Mouse (Mus musculus): ENCODE measurements around the gene Micu2.
A peak's percentile ranks its signal among the peaks of the same experiment; 100 is the strongest.
"Not testable (repeated sequence)": the region's sequence is repeated elsewhere in the genome, so short reads cannot be mapped to it uniquely, and the experiment has no call there.

Micu2 gene

DNA sequence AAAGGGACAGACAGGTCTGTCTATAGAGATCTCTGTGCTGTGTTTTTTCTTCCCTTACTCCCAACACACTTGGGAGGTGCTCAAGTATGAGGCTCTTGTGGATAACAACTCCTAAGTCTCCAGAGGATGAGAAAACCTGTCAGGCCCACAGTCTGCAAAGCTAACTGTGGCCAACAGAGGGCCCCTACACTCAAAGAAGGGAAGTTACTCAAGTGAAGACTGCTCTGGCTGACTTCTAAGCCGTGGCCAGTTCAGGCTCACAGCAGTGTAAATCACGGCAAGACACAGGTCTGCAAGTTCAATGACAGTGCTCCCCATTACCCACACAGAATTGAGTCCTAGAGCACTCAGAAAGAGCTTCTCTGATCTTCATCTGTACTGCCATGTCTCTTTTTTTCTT lies 48.0 kb downstream of the Micu2 start:
- DNase-seq: peak; percentile 31 to 43

DNA sequence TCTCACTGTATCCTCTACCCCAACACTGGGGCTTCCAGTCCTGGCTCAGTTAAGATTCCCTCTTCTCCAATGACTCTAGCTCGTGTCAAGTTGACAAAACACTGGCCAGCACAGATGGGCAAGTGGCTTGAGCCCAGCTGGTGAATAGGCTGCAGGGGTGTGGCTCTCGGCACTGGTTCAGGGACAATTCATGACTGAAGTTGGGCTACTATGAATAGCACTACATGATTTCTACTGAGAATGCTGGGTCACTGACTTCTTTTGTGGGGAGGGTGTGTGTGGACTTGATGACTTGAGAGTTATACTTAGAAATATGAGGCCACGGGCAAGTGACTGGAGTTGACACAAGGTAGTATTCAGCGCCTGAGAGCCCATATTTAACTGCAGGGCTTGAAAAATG lies 53.2 kb downstream of the Micu2 start:
- DNase-seq: peak; percentile 12 to 13

DNA sequence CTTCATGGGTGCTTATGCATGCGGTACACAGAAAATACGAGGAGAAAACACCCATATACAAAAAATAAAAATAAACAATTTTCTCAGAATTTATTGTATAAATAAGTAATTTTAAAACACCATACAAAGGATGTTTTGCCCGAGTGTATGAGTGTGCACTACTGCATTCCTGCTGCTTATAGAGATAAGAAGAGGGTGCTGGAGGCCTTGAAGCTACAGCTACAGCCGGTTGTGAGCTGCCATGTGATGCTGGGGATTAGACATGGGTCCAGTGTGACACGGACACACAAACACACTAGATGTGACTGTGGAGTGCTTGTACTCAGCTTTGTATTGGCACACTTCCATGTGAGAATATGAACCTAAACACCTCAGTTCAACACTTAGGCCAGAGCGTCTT lies 61.8 kb downstream of the Micu2 start:
- DNase-seq: no peak

DNA sequence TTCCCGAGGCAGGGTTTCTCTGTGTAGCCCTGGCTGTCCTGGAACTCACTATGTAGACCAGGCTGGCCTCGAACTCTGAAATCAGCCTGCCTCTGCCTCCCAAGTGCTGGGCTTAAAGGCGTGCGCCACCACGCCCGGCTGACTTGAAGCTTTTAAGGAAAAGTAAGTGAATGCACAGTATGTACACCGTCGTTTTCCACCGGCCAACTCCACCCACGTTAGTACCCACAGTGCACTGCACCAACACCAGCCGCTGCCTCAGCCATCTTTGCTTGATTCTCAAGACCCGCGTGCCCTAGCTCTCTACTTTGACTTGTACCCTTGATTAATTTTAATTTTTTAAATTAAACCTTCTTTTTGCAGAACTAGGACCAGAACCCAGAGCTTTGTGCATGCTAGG lies 64.4 kb downstream of the Micu2 start:
- no peak for DNase-seq

DNA sequence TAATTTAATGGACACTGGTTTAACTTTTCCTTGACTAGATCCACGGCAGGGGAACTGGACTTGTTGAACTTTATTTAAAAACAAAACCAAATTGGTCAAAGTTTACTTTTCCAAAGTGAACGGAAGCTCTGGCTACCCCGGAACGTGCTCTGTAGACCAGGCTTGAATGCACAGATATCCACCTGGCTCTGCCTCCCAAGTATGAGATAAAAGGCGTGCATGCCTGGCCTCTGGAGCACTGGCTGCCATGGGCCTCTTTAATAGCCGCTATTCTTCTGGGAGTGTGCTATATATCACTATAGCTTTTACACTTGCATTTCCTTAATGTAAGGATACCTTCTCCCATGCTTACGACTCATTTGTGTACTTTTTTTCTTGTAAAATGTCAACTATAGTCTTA lies 65.5 kb downstream of the Micu2 start:
- DNase-seq: no peak

DNA sequence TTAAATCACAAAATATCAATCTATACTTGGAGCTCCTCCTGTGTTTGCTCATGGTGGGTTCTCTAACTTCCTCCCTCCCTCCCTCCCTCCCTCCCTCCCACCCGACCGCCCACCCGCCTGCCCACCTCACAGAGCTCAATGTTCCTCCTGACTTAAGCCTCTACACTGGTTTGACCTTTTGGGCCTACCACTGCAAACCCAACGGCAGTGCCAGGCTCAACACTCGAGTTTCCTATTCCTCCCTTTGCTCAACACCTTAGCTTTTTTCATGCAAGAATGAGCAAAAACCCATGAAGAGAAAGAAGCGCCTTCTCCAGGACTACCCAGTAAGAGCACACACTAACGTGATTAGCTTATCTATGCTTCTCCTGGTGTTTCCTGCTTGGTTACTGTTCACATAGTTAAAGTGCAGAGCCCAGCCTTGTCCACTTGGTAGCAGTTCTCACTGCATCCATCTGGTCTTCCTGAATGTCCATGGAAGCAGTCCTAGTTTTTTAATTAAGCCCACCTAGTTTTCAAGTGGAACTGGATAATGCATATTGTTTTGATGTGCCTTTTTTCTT lies 66.1 kb downstream of the Micu2 start:
- DNase-seq: no peak

DNA sequence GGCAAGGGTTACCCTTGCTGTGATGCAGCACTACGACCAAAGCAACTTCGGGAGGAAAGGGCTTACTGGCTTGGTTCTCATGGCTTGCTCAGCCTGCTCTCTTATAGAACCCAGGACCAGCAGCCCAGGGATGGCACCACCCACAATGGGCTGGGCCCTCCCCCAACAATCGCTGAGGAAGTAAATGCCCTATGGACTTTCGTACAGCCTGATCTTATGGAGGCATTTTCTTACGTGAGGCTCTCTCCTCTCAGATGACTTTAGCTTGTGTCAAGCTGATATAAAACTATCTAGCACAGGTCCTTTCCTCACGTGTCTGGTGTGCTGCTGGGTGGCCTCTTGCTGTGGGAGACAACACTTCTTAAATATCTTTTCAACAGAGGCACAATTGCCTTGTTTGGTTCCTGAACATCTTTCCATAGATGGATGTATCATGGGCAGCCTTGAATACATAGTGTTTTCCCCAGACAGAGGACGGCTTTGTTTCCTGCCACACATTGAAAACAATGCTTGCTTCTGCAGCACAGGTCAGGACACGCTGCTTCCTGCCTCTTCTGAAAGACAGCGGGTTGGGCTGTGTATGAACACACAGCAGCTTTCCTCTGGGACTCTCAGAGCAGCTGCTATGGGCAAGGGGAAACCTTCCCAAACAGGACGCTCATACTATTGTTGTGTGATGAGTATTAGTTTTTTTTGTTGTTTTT lies 77.5 kb downstream of the Micu2 start:
- DNase-seq: peak; percentile 8 to 9

DNA sequence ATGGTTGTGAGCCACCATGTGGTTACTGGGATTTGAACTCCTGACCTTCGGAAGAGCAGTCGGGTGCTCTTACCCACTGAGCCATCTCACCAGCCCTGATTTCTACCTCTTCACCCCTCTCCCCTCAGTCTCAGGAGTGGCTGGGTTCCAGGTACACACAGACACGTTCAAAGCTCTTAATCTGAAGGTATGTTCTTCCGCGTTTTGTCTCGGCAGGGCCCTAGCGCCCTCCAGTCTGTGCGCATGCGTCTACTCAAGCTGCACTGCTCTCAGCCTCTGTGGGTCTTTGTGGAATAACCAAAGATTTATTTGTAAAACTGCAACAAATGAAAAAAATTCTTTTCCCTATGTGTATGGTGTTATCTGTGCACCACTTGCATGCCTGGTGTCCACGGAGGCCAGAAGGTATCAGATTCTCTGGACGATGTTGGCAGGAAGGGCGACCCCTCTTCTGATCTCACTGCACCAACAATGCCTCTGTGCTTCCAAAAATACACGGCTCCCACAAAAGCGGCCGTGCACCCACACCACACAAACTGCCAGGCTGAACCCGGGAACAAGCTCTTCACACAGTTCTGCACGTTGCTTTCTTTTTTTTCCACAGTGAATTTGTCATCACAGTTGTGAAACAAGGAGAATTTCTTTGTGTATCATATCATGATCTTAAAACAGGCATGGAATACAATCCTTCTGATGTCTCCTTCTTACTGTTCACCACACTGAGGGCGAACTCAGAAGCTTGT lies 78.3 kb downstream of the Micu2 start:
- DNase-seq: peak; percentile 41 to 43

DNA sequence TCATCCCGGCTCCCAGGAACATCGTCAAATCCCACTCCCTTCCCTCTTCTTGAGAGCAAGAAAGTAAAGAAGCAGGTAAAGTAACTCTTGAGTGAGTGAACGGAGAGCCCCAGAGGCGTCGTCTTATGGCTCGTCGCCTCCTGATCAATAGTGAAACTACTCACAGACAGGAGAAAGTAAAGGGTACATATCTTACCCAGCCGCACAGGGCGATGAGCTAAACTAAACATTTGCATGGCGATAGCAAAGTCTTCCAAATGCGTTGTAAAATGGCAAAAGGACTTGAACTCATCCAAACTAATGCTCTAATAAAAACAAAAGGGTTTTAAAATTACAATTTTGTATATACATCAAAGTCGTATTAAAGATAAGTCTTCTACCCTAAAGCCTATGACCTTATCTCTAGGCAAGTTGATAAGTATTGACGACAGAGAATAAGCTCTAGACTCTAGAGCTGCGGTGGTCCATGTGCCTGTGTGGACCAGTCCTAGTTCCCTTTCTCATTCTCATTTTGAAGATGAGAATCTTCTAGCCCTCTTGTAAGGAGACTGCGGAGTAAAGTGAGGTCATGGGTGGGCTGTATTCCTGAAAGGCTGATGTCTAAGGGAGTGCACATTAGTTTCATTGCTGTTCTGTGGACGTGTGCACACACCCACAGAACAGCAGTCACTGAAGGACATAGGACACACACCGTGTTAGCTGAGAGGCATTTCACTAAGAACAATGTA lies 79.8 kb downstream of the Micu2 start:
- DNase-seq: no peak

DNA sequence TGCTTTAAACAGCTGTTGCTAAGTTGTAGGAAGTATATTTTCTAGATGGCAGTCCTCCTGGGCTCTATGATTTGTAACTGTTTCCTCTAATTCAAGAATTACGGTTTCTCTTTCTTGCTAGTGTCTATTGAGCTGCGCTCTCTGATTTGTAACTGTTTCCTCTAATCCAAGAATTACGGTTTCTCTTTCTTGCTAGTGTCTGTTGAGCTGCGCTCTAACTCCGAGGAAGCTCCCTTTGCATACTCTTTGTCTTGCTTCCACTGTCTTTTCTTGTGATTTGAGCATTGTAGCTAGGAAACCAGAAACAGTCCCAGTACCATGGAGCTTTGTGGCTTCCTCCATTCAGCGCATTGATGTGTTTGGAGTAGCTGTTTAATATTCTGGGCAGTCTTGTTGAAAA lies 83.7 kb downstream of the Micu2 start:
- DNase-seq: no peak

DNA sequence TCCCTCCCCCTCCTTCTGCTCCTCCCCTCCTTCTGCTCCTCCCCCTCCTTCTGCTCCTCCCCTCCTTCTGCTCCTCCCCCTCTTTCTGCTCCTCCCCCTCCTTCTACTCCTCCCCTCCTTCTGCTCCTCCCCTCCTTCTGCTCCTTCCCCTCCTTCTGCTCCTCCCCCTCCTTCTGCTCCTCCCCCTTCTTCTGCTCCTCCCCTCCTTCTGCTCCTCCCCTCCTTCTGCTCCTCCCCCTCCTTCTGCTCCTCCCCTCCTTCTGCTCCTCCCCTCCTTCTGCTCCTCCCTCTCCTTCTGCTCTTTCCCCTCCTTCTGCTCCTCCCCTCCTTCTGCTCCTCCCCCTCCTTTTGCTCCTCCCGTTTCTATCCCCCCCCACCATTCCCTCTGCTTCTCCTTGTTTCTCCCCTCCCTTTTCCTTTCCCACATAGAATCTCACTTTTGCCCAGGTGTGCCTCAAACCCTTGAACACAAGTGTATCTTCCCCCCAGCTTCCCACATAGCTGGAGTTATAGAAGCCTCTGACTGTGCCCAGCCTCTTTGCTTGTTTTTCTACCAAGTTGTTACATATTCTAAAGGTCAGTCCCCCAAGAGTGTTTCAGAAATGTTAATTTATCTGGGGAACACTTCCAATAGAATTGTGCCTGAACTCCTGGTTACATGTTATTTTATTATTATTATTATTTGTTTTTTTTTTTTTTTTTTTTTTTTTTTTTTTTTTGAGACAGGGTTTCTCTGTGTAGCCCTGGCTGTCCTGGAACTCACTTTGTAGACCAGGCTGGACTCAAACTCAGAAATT lies 86.7 kb downstream of the Micu2 start:
- DNase-seq: not testable (repeated sequence)

DNA sequence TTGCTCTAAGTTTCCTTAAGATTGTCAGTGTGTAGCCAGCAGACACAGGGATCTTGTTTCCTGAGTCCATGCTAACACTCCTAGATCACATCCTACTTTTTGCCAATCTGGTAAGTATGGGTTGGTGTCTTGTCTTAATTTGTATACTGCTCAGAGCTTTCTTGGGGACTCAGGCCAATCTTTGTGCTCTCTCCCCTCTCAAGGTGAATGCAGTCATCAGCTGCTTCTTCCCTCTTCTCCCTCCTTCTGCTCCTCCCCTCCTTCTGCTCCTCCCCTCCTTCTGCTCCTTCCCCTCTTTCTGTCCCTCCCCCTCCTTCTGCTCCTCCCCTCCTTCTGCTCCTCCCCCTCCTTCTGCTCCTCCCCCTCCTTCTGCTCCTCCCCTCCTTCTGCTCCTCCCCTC lies 87.3 kb downstream of the Micu2 start:
- DNase-seq: not testable (repeated sequence)

DNA sequence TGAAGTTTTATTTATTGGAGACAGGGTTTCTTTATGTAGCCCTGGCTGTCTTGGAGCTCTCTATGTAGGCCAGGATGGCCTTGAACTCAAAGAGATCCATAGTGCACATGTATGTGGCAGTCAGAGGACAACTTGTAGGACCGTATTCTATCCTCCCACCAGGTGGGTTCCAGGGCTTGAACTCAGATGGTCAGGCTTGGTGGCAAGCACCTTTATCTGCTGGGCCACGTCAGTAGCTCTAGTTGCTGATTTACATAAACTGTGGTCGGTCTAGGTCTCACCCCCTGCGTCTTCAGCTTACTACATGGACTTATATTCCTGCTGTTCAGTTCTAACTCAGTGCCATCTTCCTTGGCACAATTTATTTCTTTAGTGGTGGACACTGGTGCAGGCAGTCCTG lies 87.7 kb downstream of the Micu2 start:
- DNase-seq: no peak

DNA sequence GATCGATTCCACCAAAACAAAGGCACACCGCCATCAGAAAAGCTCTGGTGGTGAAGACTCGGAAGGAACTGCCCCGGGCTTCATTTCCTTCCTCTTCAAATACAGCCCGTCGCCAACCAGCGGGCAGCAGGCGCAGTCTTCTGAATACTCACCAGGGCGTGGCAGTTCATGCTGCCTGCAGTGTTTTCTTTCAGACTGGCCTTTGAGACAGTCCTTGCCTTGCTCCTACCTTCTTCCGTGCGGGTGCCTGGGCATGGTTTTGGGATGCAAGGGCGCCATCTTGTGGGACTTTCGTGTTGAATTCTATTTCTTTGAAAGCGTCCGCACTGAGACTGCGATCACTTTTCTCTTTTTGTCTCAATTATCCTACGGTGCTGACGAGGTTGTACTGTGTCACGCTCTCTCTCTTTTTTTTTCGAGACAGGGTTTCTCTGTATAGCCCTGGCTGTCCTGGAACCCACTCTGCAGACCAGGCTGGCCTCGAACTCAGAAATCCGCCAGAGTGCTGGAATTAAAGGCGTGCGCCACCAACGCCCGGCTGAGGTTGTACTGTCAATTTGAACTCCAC lies 88.5 kb downstream of the Micu2 start:
- DNase-seq: peak; percentile 90

DNA sequence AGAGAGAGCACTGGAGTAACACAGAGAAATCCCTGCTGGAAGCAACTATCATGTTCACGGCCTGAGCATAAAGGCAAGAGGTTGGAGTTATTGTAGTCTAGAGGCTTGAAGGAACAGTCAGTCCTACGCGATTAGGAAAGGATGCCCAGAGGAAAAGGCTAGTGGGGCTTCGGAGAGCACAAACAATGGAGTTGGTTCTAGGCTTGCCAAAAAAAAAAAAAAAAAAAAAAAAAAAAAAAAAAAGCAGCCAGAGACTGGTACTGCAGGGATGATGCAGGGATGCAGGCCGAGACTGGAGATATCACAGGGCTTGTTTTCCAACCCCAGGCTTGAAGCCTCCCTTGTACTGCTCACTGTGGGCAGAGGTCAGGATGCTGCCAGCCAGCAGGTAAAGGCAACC lies 89.8 kb downstream of the Micu2 start:
- no peak for DNase-seq

DNA sequence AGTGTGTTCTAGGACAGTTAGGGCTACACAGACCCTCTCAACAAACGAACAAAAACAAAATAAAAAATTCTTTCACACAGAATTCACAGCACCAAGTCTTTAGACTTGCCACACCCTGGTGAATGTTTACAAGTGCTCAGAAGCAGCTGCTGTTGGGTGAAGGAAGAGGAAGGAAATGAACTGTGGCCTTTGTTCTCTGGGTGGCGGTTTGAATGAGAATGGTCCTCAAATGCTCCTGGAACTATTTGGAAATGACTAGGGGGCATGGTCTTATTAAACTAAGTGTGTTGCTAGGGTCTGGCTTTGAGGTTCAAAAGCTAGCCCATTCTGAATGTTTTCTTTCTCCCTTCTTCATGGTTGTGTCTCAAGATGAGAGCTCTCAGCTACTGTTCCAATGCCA lies 90.6 kb downstream of the Micu2 start:
- DNase-seq: no peak

DNA sequence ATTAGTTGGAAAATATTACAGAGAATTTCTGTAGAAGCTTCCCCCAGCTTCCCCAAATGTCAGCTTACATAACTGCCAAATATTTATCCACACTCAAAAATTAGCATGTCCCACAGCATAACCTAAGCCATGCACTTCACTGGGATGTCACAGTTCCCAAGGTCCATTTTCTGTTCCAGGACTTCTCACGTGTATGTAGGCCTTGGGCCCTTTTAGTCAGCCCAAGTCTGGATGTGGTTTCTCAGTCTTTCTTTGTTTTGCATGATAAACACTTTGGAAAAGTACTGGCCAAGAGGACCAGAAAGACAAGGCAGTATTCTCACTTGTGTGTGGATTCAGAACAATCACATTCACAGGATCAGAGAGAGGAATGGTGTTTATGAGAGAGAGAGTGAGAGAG lies 97.1 kb downstream of the Micu2 start:
- DNase-seq: no peak

DNA sequence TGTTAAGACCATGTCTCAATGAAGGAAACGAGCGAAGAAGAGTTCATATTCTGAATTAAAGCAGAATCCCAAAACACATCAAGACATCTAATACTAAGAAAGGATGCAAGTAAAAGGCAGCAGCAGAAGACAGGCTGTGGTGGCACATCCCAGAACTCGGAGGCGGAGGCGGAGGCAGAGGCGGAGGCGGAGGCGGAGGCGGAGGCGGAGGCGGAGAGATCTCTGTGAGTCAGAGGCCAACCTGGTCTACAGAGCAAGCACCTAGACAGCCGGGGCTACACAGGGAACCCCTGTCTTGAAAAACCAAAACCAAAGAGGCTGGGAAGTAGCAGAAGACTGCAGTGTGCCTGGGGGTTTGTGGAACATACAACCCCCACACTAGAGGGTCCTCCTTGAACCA lies 102.2 kb downstream of the Micu2 start:
- no peak for DNase-seq

DNA sequence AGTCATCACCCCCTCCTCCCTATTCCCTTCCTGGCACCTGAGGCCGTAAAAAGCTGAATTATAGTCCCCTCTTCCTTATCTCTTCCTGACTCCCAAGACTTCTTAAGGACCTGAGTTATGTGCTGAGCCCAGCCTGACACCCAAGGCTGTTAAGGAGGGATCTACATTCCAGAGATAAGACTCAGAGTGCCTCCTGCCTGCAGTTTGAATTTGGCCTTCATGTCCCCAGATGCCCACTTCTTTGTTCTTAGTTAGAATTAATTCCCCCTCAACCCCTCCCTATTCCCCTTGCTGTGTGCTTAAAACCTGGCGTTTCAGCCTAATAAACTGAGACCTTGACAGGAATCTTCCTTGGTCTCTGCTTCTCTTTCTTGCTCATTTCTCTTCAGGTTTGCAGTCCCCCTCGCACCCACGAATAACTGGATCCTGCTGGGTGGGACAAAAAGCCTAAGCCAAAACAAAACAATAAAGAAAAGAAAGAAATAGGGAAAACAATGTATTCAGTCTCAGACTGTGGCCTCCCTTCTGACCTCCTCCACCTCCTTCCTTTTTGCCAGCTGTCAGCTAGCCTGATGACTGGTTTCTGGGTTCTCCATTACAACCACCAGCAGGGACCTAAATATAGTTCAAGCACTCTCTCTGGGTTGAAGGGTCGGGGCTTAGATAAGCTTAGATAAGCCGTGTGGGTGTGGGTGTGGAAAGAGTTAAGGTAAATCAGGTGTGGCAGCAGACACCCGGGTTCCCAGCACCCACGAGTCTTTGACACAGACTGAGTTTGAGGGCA lies 102.8 kb downstream of the Micu2 start:
- DNase-seq: not testable (repeated sequence)

DNA sequence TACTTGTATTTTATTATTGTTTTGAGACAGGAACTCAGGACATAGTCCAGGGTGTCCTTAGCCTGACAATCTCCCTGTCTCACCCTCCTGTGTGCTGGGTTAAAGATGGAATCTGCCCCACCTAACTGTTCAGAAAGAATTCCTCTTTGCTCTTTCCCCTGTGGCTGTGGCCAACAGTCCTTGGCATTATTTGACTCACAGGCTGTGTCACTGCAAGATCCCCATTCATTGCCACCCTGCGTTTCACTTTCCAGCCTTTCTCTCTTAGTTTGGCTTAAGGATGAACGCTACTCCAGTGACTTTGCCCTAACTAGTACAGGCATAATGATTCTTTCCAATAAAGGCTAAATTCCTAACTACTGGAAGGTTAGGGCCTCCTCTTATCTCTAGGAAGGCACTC lies 104.7 kb downstream of the Micu2 start:
- DNase-seq: no peak

DNA sequence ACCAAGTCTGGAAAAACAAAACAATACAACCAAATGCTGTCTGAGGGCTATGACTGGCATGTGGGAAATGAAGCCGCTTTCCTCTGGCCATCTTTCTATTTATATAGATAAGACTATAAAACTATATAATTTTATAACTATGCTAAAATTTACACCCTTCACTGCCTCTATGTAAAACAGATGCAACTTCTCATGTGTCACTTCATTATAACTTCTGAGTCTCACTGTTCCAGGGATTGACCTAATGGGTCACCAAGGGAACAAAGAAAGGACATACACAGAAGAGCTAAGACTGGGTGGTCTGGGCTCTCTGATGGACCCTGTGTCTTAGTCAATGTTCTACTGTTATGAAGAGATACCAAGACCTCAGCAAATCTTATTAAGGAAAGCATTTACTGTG lies 106.1 kb downstream of the Micu2 start:
- no peak for DNase-seq
